Mouse (Mus musculus): ENCODE results near the gene Gpr4. TPM values are rescaled to one million over a fixed set of nuclear protein-coding genes. Genes with fewer than 3 reads are reported as not detected.

The Gpr4 gene
- polyA plus RNA-seq (2015; fragmentation: Nextera tagmentation; extraction: Ambion mirVana): 3.4 and 4.5 TPM in 2 replicates

DNA sequence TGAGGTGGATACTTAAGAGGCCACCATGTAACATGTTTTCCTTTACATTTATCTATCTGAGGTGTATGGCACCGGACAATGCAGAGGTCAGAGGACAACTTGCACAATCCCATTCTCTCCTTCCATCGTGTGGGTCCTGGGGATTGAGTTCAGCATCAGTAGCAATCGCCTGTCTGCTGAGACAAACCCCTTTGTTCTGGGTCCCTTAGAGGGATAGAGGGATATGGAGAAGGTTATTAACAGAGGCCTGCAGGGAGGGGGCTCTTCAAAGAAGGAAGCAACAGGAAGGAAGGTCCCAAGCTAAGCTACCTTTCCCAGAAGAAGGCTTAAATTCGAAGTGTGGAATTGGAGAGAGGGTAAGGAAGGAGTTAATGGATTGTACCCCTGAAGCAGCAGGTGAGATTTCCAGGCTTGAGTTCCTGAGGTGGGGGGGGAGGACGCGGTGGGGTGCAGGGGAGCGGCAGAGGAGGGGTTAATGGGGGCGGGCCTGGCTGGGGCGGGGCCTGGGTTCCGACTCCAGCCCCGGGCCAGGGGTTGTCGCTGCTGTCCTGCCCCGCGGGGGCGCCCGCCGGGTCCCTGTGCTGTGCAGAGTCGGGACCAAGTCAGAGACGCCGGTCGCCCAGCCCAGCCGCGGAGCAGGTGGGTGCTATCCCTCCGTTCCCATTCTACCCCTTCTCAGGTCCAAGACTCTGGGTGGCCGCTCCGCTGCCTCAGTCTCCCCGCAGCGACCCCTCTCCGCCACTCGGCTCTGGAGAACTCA lies at the start of gene Gpr4:
TSS of gene Gpr4 (plus strand) at position 543 of the 760 bp plus-strand sequence.
- Histone ChIP-seq H3K27me3 (ENCODE audit: control insufficient read depth, insufficient read depth, low read depth, low read length) (no peaks in the 10 kb centered on the region), H3K9me3 (replicated peaks; ENCODE audit: control insufficient read depth, low read length, poor library complexity, severe bottlenecking) (no peaks in the 10 kb centered on the region), H3K9ac (ENCODE audit: low read depth, low read length) (peak within 1 kb of the TSS; percentile 64), H3K4me3 (ENCODE audit: low read depth, low read length) (peak within 1 kb of the TSS; percentile 44), H3K4me2 (ENCODE audit: low read length) (peak within 1 kb of the TSS; percentile 72), H3K27ac (ENCODE audit: low read length) (no peak within 1 kb of the TSS), H3K4me1 (ENCODE audit: control insufficient read depth, insufficient read depth, low read length) (peaks cover 5% of the 10 kb centered on the region), H3K36me3 (ENCODE audit: control insufficient read depth, insufficient read depth, low read length) (no peaks in the 10 kb centered on the region)
- peak; percentile 66; the same call in 1 of the 2 replicates for ATAC-seq
- 1% methylated on average over 16 of the region's 30 CpGs for WGBS

DNA sequence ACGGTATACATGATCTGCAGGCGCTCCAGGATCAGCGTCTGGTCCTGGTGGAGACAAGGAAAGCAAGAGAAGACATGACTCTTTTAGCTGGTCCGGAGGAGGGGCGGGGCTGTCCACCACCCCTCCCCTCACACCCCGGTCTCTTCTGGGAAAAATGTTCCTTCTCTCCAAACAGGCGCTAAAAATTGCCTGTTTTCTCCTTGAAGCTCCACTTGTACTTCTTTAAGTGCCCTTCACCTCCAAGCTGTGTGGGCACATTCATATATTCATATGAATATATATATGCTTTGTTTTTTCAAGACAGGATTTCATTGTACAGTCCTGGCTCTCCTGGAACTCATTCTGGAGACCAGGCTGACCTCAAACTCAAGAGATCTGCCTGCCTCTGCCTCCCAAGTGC lies 49.4 kb upstream of the Gpr4 start:
- Histone ChIP-seq H3K27ac (ENCODE audit: low read length) (no peak overlapping the region), H3K9me3 (replicated peaks; ENCODE audit: control insufficient read depth, low read length, poor library complexity, severe bottlenecking) (no peaks in the 10 kb centered on the region), H3K9ac (ENCODE audit: low read depth, low read length) (no peak overlapping the region), H3K27me3 (ENCODE audit: control insufficient read depth, insufficient read depth, low read depth, low read length) (peaks cover 11% of the 10 kb centered on the region), H3K36me3 (ENCODE audit: control insufficient read depth, insufficient read depth, low read length) (no peaks in the 10 kb centered on the region), H3K4me3 (ENCODE audit: low read depth, low read length) (no peak overlapping the region), H3K4me1 (ENCODE audit: control insufficient read depth, insufficient read depth, low read length) (peaks cover 17% of the 10 kb centered on the region), H3K4me2 (ENCODE audit: low read length) (no peak overlapping the region)
- ATAC-seq: no peak
- 89% methylated on average over 7 of the region's 7 CpGs for WGBS

DNA sequence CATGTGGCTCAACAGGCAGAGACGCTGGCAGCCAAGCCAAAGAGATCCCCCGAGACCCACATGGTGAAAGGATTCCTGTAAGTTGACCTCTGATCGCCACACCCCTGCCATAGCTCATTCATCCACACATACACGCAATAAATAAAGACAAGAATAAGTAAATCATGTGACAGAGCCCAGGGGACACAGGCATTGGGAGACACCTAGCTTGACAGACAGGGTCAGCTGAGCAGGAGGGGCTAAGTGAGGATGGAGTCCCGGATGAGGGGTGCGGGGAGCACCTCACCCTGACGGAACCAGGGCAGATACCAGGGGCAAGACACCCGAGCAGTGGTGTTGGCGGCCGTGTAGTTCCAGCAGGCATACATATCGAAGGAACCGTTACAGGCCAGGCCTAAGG lies 48.6 kb upstream of the Gpr4 start:
- H3K4me1 ChIP-seq (ENCODE audit: control insufficient read depth, insufficient read depth, low read length): peaks cover 17% of the 10 kb centered on the region
- H3K27me3 ChIP-seq (ENCODE audit: control insufficient read depth, insufficient read depth, low read depth, low read length): peaks cover 13% of the 10 kb centered on the region
- H3K9ac ChIP-seq (ENCODE audit: low read depth, low read length): no peak overlapping the region
- H3K4me3 ChIP-seq (ENCODE audit: low read depth, low read length): no peak overlapping the region
- no peaks in the 10 kb centered on the region for H3K9me3 ChIP-seq (replicated peaks; ENCODE audit: control insufficient read depth, low read length, poor library complexity, severe bottlenecking)
- H3K36me3 ChIP-seq (ENCODE audit: control insufficient read depth, insufficient read depth, low read length): no peaks in the 10 kb centered on the region
- no peak overlapping the region for H3K27ac ChIP-seq (ENCODE audit: low read length)
- ATAC-seq: no peak
- WGBS: 31% methylated on average over 12 of the region's 12 CpGs
- H3K4me2 ChIP-seq (ENCODE audit: low read length): no peak overlapping the region

DNA sequence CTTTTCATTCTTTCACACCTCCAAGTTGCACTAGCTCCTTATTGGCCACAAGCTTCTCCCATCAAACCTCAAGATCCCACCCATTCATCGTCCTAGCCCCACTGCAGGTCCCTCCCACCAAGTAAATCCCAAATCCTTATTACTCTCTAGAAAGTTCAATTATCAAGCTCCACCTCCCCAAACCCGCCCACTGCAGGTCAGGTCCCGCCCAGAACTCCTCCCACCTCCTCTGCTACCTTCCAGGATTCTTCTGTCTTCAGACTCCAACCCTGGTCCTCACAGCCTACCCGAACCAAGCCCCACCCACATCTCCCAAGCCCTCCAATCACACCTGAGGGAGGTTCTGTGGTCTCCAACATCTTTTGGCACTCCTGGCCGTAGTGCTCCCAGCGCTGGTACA lies 48.1 kb upstream of the Gpr4 start:
- H3K36me3 ChIP-seq (ENCODE audit: control insufficient read depth, insufficient read depth, low read length): no peaks in the 10 kb centered on the region
- no peaks in the 10 kb centered on the region for H3K9me3 ChIP-seq (replicated peaks; ENCODE audit: control insufficient read depth, low read length, poor library complexity, severe bottlenecking)
- 3% methylated on average over 6 of the region's 6 CpGs for WGBS
- peaks cover 17% of the 10 kb centered on the region for H3K4me1 ChIP-seq (ENCODE audit: control insufficient read depth, insufficient read depth, low read length)
- H3K4me2 ChIP-seq (ENCODE audit: low read length): no peak overlapping the region
- H3K27me3 ChIP-seq (ENCODE audit: control insufficient read depth, insufficient read depth, low read depth, low read length): peaks cover 13% of the 10 kb centered on the region
- H3K9ac ChIP-seq (ENCODE audit: low read depth, low read length): no peak overlapping the region
- no peak for ATAC-seq
- no peak overlapping the region for H3K27ac ChIP-seq (ENCODE audit: low read length)
- H3K4me3 ChIP-seq (ENCODE audit: low read depth, low read length): no peak overlapping the region

DNA sequence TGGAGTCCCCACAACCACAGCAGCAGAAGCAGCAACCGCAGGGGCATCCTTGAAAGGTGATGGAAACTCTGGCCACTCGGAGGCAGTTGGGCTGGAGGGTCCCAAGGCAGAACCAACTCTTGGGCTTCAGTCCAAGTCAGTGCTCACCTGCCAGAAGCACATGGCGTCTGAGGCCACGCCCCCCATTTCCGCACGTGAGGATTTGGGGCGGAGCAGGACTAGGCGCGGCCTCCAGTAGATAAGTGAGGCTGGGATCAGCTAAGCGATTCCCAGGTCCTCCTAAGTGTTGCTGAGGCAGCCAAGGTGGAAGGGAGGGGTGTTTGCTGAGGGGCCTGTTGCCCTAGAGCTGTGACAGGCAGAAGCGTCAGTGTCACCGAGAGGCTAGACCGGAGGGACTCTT lies 47.4 kb upstream of the Gpr4 start:
- H3K9me3 ChIP-seq (replicated peaks; ENCODE audit: control insufficient read depth, low read length, poor library complexity, severe bottlenecking): no peaks in the 10 kb centered on the region
- no peak for ATAC-seq
- no peak overlapping the region for H3K27ac ChIP-seq (ENCODE audit: low read length)
- peaks cover 8% of the 10 kb centered on the region for H3K27me3 ChIP-seq (ENCODE audit: control insufficient read depth, insufficient read depth, low read depth, low read length)
- H3K9ac ChIP-seq (ENCODE audit: low read depth, low read length): no peak overlapping the region
- no peaks in the 10 kb centered on the region for H3K36me3 ChIP-seq (ENCODE audit: control insufficient read depth, insufficient read depth, low read length)
- peak overlapping the region; percentile 33 for H3K4me2 ChIP-seq (ENCODE audit: low read length)
- H3K4me3 ChIP-seq (ENCODE audit: low read depth, low read length): no peak overlapping the region
- peaks cover 13% of the 10 kb centered on the region for H3K4me1 ChIP-seq (ENCODE audit: control insufficient read depth, insufficient read depth, low read length)
- WGBS: 4% methylated on average over 13 of the region's 13 CpGs

DNA sequence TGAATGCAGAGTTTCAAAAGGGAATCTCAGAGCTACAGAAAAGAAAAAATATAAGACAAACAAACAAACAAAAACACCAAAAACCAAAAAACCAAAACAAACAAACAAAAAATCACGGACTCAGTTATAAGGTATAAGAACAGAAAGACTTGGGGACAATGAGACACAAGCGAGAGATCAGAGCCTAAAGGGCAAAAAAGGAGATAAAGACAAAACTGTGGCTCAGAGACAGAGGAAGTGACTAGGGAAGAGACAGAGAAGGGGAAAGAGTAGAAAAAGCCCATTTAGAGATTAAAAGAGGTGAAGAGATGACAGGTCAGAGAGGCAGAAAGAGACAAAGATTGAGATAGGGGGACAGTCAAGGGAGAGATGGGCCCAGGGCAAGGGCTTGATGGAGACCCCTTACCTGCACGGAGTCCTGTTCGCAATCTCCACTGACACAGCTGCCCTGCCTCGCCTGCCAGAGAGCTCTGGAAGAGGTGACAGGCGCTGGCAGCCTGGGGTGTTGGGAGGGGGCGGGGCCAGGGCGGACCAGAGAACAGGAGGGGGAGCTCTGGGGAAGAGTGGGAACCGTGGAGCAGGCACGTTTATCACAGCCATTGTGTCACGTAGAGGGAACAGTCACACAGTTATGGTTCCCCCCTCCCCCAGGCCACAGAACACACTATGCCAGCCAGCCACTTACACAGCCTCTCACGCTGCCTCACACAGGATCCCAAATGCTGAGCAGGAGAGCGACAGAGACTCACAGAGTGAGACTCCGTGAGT lies 46.5 kb upstream of the Gpr4 start, which contains the start of gene Gipr:
TSS of gene Gipr (minus strand) at position 472 of the 768 bp plus-strand sequence.
- WGBS: 14% methylated on average over 12 of the region's 14 CpGs
- Histone ChIP-seq H3K4me1 (ENCODE audit: control insufficient read depth, insufficient read depth, low read length) (peaks cover 10% of the 10 kb centered on the region), H3K27ac (ENCODE audit: low read length) (no peak within 1 kb of the TSS), H3K9me3 (replicated peaks; ENCODE audit: control insufficient read depth, low read length, poor library complexity, severe bottlenecking) (no peaks in the 10 kb centered on the region), H3K27me3 (ENCODE audit: control insufficient read depth, insufficient read depth, low read depth, low read length) (peaks cover 8% of the 10 kb centered on the region), H3K4me3 (ENCODE audit: low read depth, low read length) (no peak within 1 kb of the TSS), H3K9ac (ENCODE audit: low read depth, low read length) (no peak within 1 kb of the TSS), H3K36me3 (ENCODE audit: control insufficient read depth, insufficient read depth, low read length) (no peaks in the 10 kb centered on the region), H3K4me2 (ENCODE audit: low read length) (peak within 1 kb of the TSS; percentile 33)
- ATAC-seq: no peak

DNA sequence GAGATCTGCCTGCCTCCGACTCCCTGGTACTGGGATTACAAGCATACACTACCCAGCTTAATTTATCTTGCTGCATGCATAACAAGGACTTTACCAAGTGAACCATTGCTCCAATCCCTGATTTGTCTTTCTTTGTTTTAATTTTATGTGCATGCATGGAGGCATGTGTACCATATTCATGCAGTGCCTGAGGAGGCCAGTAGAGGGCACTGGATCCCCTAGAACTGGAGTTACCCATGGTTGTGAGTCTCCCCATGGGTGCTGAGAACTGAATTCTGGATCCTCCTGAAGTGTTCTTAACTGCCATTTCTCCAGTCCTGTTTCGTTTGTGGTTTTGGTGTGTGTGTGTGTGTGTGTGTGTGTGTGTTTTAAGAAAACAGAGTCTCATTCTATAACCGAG lies 45.3 kb upstream of the Gpr4 start:
- Histone ChIP-seq H3K36me3 (ENCODE audit: control insufficient read depth, insufficient read depth, low read length) (no peaks in the 10 kb centered on the region), H3K27me3 (ENCODE audit: control insufficient read depth, insufficient read depth, low read depth, low read length) (peaks cover 8% of the 10 kb centered on the region), H3K4me3 (ENCODE audit: low read depth, low read length) (no peak overlapping the region), H3K9me3 (replicated peaks; ENCODE audit: control insufficient read depth, low read length, poor library complexity, severe bottlenecking) (no peaks in the 10 kb centered on the region), H3K27ac (ENCODE audit: low read length) (no peak overlapping the region), H3K4me1 (ENCODE audit: control insufficient read depth, insufficient read depth, low read length) (peaks cover 15% of the 10 kb centered on the region), H3K9ac (ENCODE audit: low read depth, low read length) (no peak overlapping the region), H3K4me2 (ENCODE audit: low read length) (no peak overlapping the region)
- WGBS: 90% methylated on average over 3 of the region's 3 CpGs
- no peak for ATAC-seq

DNA sequence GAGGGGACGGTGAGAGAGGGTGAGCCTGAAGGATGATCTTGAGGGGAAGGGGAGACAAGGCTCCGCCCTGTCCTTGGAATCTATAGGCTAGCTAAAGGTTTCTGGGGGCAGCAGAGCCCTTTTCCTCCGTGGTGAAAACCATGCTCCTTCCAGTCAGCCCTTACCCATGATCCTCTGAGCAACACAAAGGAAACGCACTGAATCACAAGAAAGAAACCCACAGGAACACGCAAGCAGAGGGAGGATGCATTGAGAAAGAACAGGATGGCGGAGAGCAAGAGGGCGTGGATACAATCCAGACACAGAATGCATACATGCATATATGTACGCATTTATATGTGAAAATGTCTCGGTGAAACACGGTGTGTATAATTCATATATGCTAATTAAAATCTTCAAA lies 42.8 kb upstream of the Gpr4 start:
- no peaks in the 10 kb centered on the region for H3K36me3 ChIP-seq (ENCODE audit: control insufficient read depth, insufficient read depth, low read length)
- H3K9me3 ChIP-seq (replicated peaks; ENCODE audit: control insufficient read depth, low read length, poor library complexity, severe bottlenecking): no peaks in the 10 kb centered on the region
- no peak for ATAC-seq
- peaks cover 3% of the 10 kb centered on the region; the same call in 1 of the 2 replicates for H3K27me3 ChIP-seq (ENCODE audit: control insufficient read depth, insufficient read depth, low read depth, low read length)
- peak overlapping the region; percentile 2; the same call in 1 of the 2 replicates for H3K27ac ChIP-seq (ENCODE audit: low read length)
- H3K4me1 ChIP-seq (ENCODE audit: control insufficient read depth, insufficient read depth, low read length): peaks cover 23% of the 10 kb centered on the region
- no peak overlapping the region for H3K9ac ChIP-seq (ENCODE audit: low read depth, low read length)
- H3K4me2 ChIP-seq (ENCODE audit: low read length): no peak overlapping the region
- WGBS: 53% methylated on average over 10 of the region's 10 CpGs
- H3K4me3 ChIP-seq (ENCODE audit: low read depth, low read length): no peak overlapping the region

DNA sequence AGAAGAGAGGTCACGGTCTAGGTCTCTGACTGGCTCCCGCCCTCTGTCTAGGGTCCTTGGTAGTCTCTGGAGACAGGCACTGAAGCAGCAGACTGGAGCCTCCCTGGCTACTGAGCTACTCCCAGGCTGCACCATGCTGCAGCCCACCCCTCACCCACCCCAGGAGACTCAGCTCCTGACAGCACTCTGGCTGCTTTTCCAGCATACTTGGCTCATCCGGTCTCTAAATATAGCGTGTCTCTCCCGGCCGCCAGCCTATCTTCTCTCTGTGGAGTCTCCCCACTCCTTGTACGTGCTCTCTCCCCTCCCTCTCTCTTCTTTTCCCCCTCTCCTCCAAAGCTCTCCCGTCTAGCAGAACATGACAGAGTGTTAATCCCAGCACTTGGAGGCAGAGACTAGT lies 42.2 kb upstream of the Gpr4 start:
- peak; percentile 26; the same call in 1 of the 2 replicates for ATAC-seq
- WGBS: 48% methylated on average over 8 of the region's 8 CpGs
- H3K27me3 ChIP-seq (ENCODE audit: control insufficient read depth, insufficient read depth, low read depth, low read length): 0 out of 2 replicates have a peak, but pooled peaks cover 2% of the 10 kb centered on the region
- H3K27ac ChIP-seq (ENCODE audit: low read length): 0 out of 2 replicates have a peak overlapping the region, but pooled peaks have one; percentile 2
- H3K9me3 ChIP-seq (replicated peaks; ENCODE audit: control insufficient read depth, low read length, poor library complexity, severe bottlenecking): no peaks in the 10 kb centered on the region
- H3K4me3 ChIP-seq (ENCODE audit: low read depth, low read length): no peak overlapping the region
- no peak overlapping the region for H3K9ac ChIP-seq (ENCODE audit: low read depth, low read length)
- no peak overlapping the region for H3K4me2 ChIP-seq (ENCODE audit: low read length)
- peaks cover 19% of the 10 kb centered on the region for H3K4me1 ChIP-seq (ENCODE audit: control insufficient read depth, insufficient read depth, low read length)
- H3K36me3 ChIP-seq (ENCODE audit: control insufficient read depth, insufficient read depth, low read length): no peaks in the 10 kb centered on the region
